Mouse (Mus musculus) cerebellum, postnatal 25 days (tissue): ENCODE results near the gene Rnase1.
"Not testable (repeated sequence)": the region's sequence is repeated elsewhere in the genome, so short reads cannot be mapped to it uniquely, and the experiment has no call there.

Experiments used
- DNase-seq, 2 experiments: peaks; one replicate each; pipeline ENCODE4 v3.0.0; 2021; ENCODE audit warnings: mixed read lengths in 2 of 2

Rnase1 gene

GRCm38 (mm10) chr14:51146685-51147084 lies at the start of gene Rnase1:
Gene Rnase1 (minus strand): TSS chr14:51146785.
- DNase-seq: no peak

- no peak for DNase-seq
Measured at GRCm38 (mm10) chr14:51195681-51196080, 49.1 kb upstream of the Rnase1 start.

DNA sequence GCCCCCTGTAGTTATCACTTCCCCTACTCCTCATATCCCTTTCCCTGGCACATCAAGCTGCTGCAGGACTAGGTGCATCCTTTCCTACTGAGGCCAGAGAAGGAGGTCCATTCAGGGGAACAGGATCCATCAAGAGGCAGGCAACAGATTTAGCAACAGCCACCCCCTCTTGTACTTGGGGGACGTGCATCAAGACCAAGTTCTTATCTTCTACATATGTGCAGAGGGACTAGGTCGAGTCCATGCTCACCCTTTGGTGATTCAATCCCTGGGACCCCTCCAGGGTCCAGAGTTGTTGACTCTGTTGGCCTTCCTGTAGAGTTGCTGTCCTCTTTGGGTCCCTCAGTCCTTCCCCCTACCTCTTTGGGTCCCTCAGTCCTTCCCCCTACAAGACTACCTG lies 34.5 kb upstream of the Rnase1 start:
- DNase-seq: not testable (repeated sequence)

GRCm38 (mm10) chr14:51173843-51174242 lies 27.3 kb upstream of the Rnase1 start:
- DNase-seq: no peak

DNA sequence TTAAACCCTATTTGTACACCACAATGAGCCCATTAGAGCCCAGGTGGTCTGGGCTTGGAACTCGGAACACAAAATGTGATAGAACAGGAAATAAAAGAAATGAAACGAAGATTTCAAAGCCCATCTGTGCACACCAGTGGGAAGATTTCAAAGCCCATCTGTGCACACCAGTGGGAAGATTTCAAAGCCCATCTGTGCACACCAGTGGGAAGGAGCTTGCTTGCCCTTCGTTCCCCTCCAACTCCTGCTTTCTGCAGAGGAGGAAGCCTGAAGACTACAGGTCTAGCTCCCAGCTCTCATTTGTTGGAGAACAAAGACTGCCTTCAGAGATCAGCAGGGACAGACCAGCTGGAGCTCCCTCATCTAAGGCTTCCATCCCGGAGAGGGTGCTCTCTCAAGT lies 26.4 kb upstream of the Rnase1 start:
- DNase-seq: not testable (repeated sequence)

DNA sequence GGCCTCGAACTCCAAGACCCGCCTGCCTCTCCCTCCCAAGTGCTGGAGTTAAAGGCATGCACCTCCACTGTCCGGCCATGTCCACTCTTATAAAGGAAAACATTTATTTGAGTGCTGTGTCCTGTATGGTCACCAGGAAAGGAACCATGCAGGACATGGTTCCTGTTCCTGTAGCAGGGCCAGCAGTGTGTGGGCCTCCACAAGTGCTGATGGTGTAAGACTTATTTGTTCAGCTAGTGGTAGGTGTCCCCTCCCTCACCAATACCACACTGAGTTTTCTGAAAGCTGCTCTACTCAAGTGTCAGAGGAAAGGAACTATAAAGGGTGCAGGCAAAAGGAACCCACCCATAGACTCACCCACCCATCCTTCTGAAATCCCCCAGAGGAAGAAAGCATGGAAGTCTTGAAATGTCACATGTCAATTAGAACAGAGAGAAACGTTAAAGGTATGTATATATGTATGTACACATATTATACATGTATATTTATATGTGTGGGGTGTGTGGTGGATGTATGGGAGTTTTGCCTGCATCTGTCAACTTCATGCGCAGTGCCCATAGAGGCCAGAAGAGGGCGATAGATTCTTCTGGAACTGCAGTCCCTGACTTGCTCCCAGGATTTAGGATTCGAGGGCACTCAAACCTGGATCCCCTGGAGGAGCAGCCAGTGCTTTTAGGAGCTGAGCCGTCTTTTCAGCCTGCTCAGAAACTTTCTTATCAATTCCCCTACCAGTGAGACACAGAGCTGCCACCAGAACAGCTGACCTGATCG lies 25.7 kb upstream of the Rnase1 start:
- peak; percentile 33 to 58 for DNase-seq

DNA sequence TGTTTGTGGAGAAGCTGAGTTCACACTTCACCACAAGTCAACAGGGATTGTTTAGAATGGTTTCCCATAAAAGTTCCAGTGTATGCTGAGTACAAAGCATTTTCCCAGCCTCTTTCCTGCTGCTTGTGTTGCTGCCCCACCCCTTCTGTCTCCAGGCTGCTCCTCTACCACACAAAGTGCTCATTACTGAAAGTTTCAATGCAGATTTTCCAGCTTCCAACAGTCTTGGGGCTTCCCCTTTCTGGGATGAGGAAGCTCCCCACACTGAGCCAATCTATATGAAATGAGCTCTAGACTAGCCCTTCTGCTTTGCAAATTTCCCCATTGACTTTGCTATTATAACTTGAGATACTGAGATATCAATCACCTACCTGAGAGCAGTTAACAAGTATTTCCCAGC lies 19.5 kb upstream of the Rnase1 start:
- no peak for DNase-seq

DNA sequence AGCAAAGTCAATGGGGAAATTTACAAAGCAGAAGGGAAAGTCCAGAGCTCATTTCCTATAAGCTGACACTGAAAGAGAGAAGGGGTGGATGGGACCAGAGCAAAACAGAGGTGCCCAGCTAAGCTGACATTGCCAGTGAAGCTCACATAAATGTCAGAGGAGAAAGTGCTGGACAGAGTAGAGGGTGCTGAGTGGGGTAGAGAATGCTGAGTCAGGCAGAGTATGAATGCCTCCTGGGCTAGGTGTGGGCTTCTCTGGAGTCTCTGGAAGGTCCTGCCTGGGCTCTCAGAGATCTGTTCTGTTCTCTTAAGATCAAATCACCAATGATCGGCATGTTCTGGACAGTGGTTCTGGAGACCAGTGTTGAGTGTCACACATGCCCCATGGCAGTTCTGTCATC lies 18.9 kb upstream of the Rnase1 start:
- no peak for DNase-seq

- not testable (repeated sequence) for DNase-seq
Measured at GRCm38 (mm10) chr14:51163323-51163722, 16.7 kb upstream of the Rnase1 start.

DNA sequence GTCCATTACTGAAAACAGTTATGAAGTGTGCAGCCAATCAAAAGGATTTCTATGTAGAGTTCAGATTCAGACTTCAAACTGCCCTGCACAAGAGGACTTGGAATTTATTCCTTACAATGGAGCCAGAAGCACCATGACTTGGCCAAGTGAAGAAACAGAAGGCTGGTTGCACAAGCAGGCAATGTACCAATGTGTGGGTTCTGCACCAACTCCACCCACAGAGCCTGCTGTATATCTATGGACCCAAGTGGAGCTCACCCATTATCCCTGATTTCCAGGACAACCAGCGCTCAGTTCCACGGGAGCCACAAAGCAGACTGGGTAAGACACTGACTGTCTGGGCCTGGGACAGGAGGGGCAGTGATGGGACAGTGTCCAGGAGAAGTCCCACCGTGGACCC lies 15.4 kb upstream of the Rnase1 start, which contains the start of gene Rnase2b:
TSS of gene Rnase2b (plus strand) at position 285 of the 400 bp plus-strand sequence.
- not testable (repeated sequence) for DNase-seq

- no peak for DNase-seq
Measured at GRCm38 (mm10) chr14:51157072-51157471, 10.5 kb upstream of the Rnase1 start.

GRCm38 (mm10) chr14:51156736-51157068 lies 10.1 kb upstream of the Rnase1 start:
- DNase-seq: no peak

- no peak for DNase-seq
Measured at GRCm38 (mm10) chr14:51156056-51156735, 9.6 kb upstream of the Rnase1 start.

DNA sequence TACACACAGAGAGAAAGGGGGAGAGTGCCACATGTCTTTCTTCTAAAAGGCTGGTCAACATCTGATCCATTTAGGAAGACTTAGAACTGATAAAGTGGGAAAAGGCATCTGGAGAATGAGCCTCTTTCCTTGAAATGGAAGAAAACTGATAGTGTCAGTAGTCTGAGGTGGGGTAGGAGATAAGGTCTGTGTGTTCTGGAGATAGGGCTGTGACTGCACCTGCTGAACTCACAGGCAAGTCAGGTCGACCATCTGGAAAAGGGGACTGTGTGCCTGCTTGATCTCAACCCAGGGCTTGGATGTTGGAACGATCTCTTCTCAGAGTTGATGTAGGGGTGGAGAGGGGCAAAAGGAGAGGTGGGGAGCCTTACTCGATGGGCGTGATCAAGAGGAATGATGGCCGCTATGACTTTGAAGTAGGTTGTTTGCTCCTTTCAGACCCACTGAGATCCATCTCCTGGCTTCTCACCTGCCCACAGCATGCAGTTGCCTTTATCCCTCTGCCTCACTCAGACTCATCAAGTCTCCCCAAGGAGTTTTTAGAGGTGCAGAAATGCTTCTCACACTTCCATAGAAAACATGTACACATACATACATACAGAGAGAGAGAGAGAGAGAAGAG lies 5.8 kb upstream of the Rnase1 start:
- no peak for DNase-seq

DNA sequence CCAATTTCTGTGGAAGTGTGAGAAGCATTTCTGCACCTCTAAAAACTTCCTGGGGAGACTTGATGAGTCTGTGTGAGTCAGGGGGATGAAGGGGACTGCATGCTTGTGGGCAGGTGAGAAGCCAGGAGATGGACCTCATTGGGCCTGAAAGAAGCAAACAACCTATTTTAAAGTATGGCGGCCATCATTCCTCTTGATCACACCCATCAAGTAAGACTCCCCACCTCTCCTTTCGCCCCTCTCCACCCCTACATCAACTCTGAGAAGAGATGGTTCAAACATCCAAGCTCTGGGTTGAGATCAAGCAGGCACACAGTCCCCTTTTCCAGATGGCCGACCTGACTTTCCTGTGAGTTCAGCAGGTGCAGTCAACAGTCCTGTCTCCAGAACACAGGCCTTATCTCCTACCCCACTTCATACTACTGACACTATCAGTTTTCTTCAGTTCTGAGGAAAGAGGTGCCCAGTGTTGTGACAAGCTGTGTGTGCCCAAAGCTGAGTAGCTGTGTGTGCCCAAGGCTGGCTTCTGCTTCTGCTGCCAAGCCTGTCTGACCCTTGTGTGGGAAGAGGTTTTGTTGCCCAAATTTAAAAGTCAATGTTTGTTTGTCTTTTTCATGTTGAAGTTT lies 3.7 kb upstream of the Rnase1 start:
- DNase-seq: no peak

GRCm38 (mm10) chr14:51149164-51149563 lies 2.6 kb upstream of the Rnase1 start:
- no peak for DNase-seq

- DNase-seq: no peak
Measured at GRCm38 (mm10) chr14:51148006-51148405, 1.4 kb upstream of the Rnase1 start.

DNA sequence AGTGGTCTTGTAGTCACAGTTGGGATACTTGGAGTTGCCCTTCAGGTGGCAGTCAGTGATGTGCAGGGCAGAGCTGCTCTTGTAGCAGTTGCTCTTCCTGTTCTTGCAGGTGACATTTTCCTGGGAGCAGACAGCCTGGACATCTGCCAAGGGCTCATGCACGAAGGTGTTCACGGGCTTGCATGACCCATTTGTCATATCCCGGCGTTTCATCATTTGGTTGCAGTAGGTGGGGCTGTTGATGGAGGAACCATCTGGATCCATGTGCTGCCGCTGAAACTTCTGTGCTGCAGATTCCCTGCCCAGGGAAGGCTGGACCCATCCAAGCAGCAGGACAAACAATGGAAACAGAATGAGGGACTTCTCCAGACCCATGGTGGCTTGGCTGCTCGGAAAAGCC lies 1.1 kb downstream of the Rnase1 start:
- DNase-seq: peak; percentile 17 to 53

DNA sequence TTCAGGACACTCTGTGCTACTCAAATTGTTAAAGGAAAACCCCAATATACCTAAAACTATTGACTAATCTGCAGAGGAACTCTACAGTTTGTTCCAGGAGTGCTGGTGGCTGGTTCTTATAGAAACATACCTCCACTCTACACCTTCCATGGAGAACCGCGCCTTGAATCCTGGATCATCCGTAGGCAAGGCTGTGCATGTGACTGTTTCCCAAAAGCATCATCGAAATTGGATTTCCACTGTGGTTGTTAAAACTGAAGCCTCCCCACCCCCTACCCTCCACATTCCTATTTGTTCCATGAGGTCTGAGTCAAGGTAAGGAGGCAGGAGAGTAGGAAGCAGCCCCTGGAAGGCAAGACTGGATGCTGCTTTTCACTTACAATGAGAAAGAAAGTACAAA lies 2.1 kb downstream of the Rnase1 start:
- no peak for DNase-seq

GRCm38 (mm10) chr14:51143937-51144336 lies 2.6 kb downstream of the Rnase1 start:
- no peak for DNase-seq

GRCm38 (mm10) chr14:51143287-51143686 lies 3.3 kb downstream of the Rnase1 start:
- no peak for DNase-seq

- no peak for DNase-seq
Measured at GRCm38 (mm10) chr14:51142568-51142967, 4.0 kb downstream of the Rnase1 start.

DNA sequence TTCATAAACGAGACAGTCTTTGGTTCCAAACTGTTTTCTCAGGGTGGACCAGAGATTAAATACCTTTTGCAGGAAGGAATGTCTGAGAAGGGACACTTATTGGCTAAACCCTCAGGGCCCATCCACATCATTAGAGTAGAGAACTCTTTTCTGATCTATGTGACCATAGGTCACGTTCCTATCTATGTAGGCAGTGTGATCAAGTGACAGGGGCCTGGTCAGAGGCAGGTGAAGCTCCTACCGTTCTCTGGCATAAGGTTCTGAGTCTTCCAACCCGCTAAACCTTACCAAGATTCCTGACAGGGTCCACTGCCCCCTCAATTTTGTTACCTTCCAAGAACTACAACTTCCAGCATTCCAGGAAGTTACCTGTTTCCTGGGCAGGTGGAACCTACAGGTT lies 4.5 kb downstream of the Rnase1 start:
- no peak for DNase-seq

GRCm38 (mm10) chr14:51140342-51140741 lies 6.2 kb downstream of the Rnase1 start:
- DNase-seq: no peak
